Mouse (Mus musculus) heart, adult 11 months (tissue): ENCODE measurements around the gene Gm20379.
A peak's percentile ranks its signal among the peaks of the same experiment; 100 is the strongest.

Experiments used
- DNase-seq: peaks from one replicate; pipeline ENCODE4 v3.0.0; 2022

Gm20379 gene

DNA sequence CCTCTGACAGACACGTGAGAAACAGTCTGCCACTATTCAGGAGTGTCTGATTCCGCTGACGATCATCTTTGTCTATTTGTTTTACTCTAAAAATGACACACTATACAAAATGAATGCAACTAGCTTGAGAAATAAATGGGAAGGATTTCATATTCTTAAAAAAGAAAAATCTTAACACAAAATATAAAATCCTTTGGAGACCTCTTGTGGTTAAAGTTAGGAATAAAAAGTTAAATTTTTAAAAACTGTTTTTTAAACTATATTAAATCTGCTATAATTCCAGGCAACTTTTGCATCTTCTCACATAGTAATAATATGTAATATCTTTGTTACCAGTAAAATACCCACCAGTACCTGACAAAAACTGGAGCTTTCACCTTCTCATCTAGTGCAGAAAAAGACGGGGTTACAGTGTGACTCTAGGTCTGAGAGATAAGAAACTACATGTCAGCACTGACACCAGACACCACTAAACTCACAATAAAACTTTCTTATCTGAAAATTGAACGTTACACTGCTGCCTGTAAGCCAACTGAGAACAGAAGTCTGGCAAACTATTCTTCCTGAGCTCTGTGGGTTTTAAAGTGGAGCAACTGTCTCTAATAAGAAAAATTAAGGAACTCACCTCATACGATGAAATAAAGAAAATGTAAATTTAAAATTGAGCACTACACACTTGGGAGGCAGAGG lies 32.1 kb downstream of the Gm20379 start:
- no peak for DNase-seq

DNA sequence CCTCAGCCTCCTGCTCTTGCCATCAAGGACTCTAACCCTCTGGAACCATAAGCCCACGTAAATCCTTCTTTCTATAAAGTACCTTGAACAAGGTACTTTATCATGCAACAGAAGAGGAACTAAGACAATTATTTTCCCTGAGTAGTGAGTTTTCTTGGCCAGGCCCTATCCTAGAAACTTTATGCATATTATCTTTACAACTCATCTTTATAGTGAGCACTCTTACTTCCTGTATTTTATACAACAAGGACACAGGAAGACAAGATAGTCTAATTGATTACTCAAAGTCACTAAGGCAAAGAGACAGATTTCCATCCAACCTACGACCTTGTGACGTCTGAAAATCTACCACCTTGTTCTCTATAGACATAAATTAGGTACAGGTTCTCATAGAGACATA lies 34.0 kb downstream of the Gm20379 start:
- no peak for DNase-seq

DNA sequence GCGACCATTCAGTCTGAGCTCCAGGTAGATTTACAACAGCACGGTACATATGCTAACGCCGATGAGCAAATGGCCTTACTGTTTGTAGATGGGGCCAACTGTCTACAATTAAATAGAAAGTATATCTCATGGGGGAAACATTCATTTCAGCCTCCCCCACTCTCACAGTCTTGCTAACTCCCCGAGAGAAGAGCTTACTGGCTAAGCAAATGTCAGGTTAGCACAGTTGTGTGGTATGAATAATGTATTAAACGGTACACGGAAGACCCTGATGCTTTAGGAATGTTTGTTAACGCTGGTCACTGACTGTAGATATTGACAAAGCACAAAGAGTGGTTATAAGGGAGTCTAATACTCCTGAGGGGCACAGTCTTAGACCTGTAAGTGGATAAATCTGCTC lies 38.3 kb downstream of the Gm20379 start:
- DNase-seq: peak; percentile 41

DNA sequence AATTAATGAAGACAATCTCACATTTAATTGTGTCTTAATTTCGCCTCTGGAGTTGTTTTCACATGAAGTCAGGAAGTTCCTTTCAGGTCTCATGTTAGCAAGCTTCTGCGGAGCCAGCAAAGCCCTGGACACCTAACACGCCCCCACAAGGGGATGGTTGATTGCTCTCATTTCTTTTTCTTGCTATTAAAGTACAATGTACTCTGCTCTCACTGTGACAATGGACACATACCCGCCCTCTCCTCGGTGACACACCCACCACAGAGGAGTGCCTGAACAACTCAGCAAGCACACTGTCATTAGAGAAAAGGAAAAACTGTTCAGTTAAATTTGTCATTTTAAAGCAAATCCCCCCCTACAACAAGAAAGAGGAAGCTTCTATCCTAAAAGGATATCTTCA lies 40.6 kb downstream of the Gm20379 start:
- peak; percentile 54 for DNase-seq

DNA sequence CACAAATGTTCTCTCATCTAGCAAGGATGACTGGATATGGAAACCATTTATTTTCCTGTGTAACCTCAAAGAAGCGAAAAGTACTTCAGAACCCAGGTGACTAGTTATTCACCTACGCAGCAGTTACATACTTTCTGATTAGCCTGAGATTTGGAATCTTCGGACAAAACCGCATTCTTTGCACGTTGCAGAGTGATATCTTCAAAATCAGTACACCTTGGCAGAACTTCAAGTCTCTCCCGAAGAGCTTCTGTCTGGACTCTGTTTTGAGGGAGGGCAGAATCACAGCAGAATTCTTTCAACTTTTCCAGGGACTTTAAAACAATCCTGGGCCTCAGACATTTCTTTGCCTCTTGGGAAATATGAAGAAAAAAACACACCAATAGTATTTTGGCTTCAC lies 45.3 kb downstream of the Gm20379 start:
- no peak for DNase-seq

DNA sequence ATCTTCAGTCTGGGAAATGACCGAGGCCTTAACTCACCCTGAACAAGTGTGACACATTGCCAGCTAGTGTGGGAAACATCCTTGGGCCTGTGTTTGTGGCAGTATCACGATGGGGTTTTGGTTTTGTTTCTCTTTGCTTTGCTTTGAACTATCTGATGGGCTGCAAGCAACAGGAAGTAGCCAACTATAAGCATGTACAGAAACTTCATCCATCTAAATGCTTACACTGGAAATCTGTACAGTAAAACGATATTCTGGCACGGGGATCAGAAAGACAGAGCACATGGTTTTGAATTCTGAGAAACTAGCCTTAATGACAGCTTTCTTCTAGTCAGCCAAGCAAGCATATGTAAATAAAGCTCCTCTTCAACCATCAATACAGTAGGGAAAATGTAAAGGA lies 48.2 kb downstream of the Gm20379 start:
- DNase-seq: peak; percentile 74

DNA sequence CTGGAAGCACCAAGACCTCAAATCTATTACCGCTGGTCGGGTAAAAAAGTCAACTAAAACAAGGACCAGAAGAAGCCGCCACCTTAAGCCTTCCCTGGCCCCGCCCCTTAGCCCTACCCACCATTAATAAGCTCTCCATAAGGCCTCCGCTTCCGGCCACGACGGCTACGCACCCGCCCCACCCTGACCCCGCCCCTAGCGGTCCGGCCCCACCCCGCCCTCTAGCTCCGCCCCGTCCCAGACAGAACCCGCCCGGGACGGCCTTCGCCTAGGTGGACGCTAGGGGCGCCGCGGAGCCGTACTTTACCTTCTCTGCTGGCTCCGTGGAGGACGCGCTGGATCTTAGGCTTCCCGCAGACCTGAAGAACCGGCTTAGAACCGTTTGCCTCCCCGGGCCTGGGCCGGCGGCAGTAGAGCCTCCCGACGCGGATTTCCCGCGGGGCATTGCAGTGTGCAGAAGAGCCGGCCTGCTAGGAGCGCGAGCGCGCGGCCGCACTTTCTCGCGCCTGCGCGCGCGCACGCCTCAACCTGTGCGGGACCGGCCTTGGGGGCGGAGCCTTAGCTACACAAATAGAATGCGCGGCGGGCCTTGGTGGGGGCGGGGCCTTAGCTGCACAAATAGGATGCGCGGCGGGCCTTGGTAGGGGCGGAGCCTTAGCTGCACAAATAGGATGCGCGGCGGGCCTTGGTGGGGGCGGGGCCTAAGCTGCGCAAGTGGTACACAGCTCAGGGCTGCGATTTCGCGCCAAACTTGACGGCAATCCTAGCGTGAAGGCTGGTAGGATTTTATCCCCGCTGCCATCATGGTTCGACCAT lies 48.9 kb downstream of the Gm20379 start, which contains the start of the genes Dhfr and Msh3:
Gene Dhfr (plus strand): TSS at position 271 of the 816 bp plus-strand sequence.
Gene Msh3 (minus strand): TSS at position 548 of the 816 bp plus-strand sequence.
- peak; percentile 100 for DNase-seq

DNA sequence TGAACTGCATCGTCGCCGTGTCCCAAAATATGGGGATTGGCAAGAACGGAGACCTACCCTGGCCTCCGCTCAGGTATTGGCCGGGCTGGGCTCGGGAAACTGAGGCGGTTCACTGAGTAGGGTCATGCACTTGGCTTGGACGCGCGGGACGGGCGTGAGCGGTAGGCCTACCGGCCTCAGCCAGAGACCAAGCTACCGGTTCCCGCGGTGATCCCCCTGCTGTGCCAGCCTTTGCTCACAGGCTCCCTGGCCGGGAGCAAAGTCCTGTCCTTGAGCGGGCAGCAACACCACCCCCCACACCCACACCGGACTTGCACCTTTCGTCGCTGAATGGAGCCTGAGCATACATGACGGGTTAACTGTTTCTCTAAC lies 49.5 kb downstream of the Gm20379 start:
- no peak for DNase-seq

DNA sequence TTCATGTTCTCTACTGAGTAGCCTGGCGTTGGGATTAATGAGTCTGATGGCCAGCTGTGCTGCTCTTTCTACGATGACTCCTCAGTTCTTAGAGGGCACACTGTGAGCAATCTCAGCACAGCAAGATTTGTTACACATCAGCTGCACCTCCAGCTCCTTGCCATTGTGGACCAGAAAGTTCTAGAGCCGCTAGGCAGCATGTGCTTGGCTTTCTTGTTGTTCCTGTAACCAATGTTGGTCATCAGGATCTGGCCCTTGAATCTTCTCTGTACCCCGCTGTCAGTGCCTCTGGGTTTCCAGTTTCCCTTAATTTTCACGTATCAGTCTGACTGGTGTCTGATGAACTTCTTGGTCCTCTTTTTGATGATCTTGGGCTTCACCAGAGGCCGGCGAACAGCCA lies 50.6 kb downstream of the Gm20379 start:
- peak; percentile 84 for DNase-seq
